Mouse (Mus musculus): ENCODE measurements around the gene Acoxl. TPM values are rescaled to one million over a fixed set of nuclear protein-coding genes. Genes with fewer than 3 reads are reported as not detected.

Acoxl gene
- polyA plus RNA-seq (2015; fragmentation: Nextera tagmentation; extraction: Ambion mirVana) = not detected in 2 replicates

DNA sequence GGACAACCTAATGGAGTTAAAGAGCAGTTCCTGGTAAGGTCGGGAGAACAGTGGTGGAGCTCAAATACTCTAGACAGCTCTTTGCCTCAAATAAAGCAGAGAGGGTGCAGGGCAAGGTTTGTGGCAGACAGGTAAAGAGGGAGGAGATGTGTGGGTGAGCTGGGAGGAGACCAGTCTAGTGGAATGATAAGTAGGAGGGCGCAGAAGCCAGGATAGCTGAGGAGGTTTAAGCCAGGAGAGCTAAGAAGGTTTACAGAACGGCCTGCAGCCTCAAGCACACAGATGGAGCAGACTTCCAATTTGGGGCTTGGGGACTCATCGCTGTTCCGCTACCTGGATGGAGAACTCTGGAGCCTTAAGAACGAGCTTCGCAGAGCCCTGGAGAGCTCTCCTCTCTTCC is at the start of gene Acoxl:
Gene Acoxl (plus strand): TSS at position 301 of the 400 bp plus-strand sequence.

DNA sequence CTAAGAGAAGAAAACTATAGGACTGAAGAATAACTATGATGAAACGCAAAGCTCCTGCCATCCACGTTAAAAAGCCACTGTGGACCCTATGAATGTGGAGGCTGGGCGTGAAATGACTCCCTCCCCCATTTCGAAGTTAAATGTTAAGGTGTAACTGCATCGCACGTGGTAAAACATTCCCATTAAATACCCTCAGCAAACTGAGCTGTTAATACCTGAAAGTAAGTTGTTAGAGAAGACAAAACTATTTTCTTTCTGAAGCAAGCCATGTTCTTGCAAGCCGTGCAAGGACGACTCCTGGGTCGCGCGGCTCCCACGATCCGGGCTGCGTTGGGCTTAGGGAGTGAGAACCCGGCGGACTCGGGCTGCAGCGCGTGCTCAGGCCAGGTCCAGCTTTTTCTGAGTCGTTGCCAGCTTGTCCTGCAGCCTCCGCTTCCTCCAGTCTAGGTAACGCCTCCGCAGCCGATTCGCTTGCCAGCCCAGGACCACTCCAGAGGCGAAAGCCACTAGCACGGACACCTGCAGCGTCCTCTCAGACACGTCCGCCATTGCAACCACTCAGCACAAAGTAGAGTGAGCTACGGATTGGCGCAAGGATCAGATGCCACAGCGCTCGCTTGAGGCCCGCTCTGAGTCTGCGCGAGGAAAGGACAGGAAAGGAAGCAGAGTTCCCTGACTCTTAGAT is 46.6 kb upstream of the Acoxl start, which contains the start of gene Mtln:
Gene Mtln (minus strand): TSS at position 570 of the 685 bp plus-strand sequence.

DNA sequence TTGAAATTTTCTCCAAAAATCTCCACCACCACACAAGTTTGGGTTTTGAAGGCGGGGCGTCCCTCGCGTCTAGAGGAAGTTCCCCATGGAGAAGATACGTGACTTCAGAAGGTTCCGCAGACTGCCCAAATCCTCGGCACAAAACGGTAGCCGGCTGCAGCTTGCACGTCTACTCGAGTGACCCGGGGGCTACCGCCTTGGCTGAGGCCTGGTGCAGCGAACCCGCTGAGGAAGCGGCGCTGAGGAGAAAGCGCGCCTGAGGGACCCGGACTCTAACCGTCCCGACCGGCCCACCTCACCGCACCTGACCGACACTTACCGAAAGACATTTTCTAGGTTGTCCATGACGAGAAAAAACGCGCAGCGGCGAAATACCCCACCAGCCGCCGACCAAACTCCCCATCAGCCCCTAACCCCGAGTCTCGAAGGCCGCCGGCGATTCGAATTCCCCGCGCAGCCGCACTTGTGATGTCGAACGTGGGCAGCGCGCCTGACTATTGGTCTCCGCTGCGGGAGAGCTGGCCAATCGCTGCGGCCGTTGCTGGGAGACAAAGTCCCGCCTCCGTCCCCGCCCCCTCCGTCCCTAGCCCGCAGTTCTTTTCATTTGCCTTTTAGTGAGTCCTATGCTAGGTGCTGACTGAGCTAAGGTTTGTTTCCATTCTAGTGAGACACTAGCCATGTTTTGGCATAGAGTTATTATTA is 7.1 kb upstream of the Acoxl start, which contains the start of gene Bub1:
Gene Bub1 (minus strand): TSS at position 465 of the 702 bp plus-strand sequence.

GRCm38 (mm10) chr2:128125635-128126470 is 287.2 kb downstream of the Acoxl start, which contains the start of gene Bcl2l11:
Gene Bcl2l11 (plus strand): TSS chr2:128126038.

Small RNA genes within 50 kb of the gene (microRNA-seq; reads per million reads assigned to microRNA genes)
- not detected for gene Gm22411

Other genes with a start within 250 kb of the Acoxl start
- gene Mal, start 182.2 kb upstream of the Acoxl start, polyA plus RNA-seq (2015; fragmentation: Nextera tagmentation; extraction: Ambion mirVana) = 126 and 139 TPM in 2 replicates
- 6.4 and 6.7 TPM in 2 replicates for gene Mall, start 108.9 kb upstream of the Acoxl start, polyA plus RNA-seq (2015; fragmentation: Nextera tagmentation; extraction: Ambion mirVana)
- gene Nphp1, start 50.0 kb upstream of the Acoxl start, polyA plus RNA-seq (2015; fragmentation: Nextera tagmentation; extraction: Ambion mirVana) = 14.9 and 19.7 TPM in 2 replicates
- 46.2 and 55.1 TPM in 2 replicates for gene Mtln, start 46.4 kb upstream of the Acoxl start, polyA plus RNA-seq (2015; fragmentation: Nextera tagmentation; extraction: Ambion mirVana)
- 5.1 and 9.0 TPM in 2 replicates for gene Bub1, start 7.0 kb upstream of the Acoxl start, polyA plus RNA-seq (2015; fragmentation: Nextera tagmentation; extraction: Ambion mirVana)

Data from urinary bladder, postnatal 0 days (tissue).